Mouse (Mus musculus) neural tube, embryonic 13.5 days (tissue): ENCODE data around the gene Akap8l. TPM values are rescaled to one million over a fixed set of nuclear protein-coding genes. Genes with fewer than 3 reads are reported as not detected.

Experiments used
- ATAC-seq: fragments of 200-750 bp; cut with Nextera tagmentation; 2 replicates; pipeline ENCODE4 v1.8.0; 2017; ENCODE audit warnings: low read depth, mild to moderate bottlenecking, moderate TSS enrichment, moderate library complexity
- H3K27ac ChIP-seq: fragments of 300-500 bp; sonication (generic); replicated peaks from 2 replicates; pipeline ENCODE4 v1.5.1; 2015; ENCODE audit warnings: moderate library complexity, mild to moderate bottlenecking, inconsistent platforms
- H3K27me3 ChIP-seq: fragments of 300-500 bp; sonication (generic); 2 replicates; pipeline ENCODE4 v1.6.1; 2015; ENCODE audit warnings: mild to moderate bottlenecking, inconsistent platforms
- H3K36me3 ChIP-seq: fragments of 300-500 bp; sonication (generic); 2 replicates; pipeline ENCODE4 v1.6.1; 2015; ENCODE audit warnings: mild to moderate bottlenecking, inconsistent platforms
- H3K4me1 ChIP-seq: fragments of 300-500 bp; sonication (generic); replicated peaks from 2 replicates; pipeline ENCODE4 v1.6.1; 2015; ENCODE audit warnings: inconsistent platforms
- H3K4me2 ChIP-seq: fragments of 300-500 bp; sonication (generic); 2 replicates; pipeline ENCODE4 v1.6.1; 2015; ENCODE audit warnings: inconsistent platforms, mild to moderate bottlenecking, moderate library complexity
- H3K4me3 ChIP-seq: fragments of 300-500 bp; sonication (generic); 2 replicates; pipeline ENCODE4 v1.5.1; 2015; ENCODE audit warnings: mild to moderate bottlenecking, inconsistent platforms
- H3K9ac ChIP-seq: fragments of 300-500 bp; sonication (generic); 2 replicates; pipeline ENCODE4 v1.6.1; 2015; ENCODE audit warnings: moderate library complexity, mild to moderate bottlenecking, inconsistent platforms
- H3K9me3 ChIP-seq: fragments of 300-500 bp; sonication (generic); 2 replicates; pipeline ENCODE4 v1.6.1; 2016; ENCODE audit warnings: inconsistent platforms
- WGBS: fragments of 180-500 bp; shearing (Covaris S2); methylation state at CpG from one replicate; pipeline ENCODE4 v1.1.7; 2015; 5-methylcytosine and 5-hydroxymethylcytosine counted together
- microRNA-seq: library from miRNA; unstranded; fragments of <30 nt; microRNA quantifications from one replicate; pipeline ENCODE4, GENCODE M21; 2016
- polyA plus RNA-seq: library from polyadenylated mRNA; unstranded; fragments of >200 nt; fragmentation: Nextera tagmentation; extraction: Ambion mirVana; gene quantifications from 2 replicates; pipeline ENCODE4 v1.2.1, GENCODE M21; 2015

Gene Akap8l
- polyA plus RNA-seq, 1 experiment from 2014 or later: 153 TPM

- Histone ChIP-seq H3K4me1 (peaks cover 37% of the 10 kb centered on the region), H3K4me2 (no peak overlapping the region), H3K9me3 (no peaks in the 10 kb centered on the region), H3K4me3 (no peak overlapping the region), H3K27me3 (no peaks in the 10 kb centered on the region), H3K36me3 (no peaks in the 10 kb centered on the region), H3K9ac (no peak overlapping the region), H3K27ac (no peak overlapping the region)
- no peak for ATAC-seq
- WGBS: 91% methylated on average over 3 of the region's 3 CpGs
These were observed 69.8 kb downstream of the Akap8l start for GRCm38 (mm10) chr17:32280575-32280974.

GRCm38 (mm10) chr17:32277201-32277600 lies 73.2 kb downstream of the Akap8l start:
- Histone ChIP-seq H3K36me3 (no peaks in the 10 kb centered on the region), H3K27me3 (no peaks in the 10 kb centered on the region), H3K4me1 (peaks cover 19% of the 10 kb centered on the region), H3K9ac (no peak overlapping the region), H3K27ac (no peak overlapping the region), H3K4me2 (no peak overlapping the region), H3K4me3 (no peak overlapping the region), H3K9me3 (no peaks in the 10 kb centered on the region)
- WGBS: 92% methylated on average over 1 of the region's 1 CpGs
- ATAC-seq: no peak

GRCm38 (mm10) chr17:32275568-32275967 lies 74.8 kb downstream of the Akap8l start:
- H3K9ac ChIP-seq: no peak overlapping the region
- H3K27ac ChIP-seq: no peak overlapping the region
- no peak overlapping the region for H3K4me2 ChIP-seq
- H3K9me3 ChIP-seq: no peaks in the 10 kb centered on the region
- H3K36me3 ChIP-seq: no peaks in the 10 kb centered on the region
- no peak overlapping the region for H3K4me3 ChIP-seq
- WGBS: 88% methylated on average over 3 of the region's 3 CpGs
- H3K4me1 ChIP-seq: peaks cover 11% of the 10 kb centered on the region
- no peak for ATAC-seq
- no peaks in the 10 kb centered on the region for H3K27me3 ChIP-seq

Small RNA genes within 50 kb of the gene (microRNA-seq; reads per million reads assigned to microRNA genes)
- gene Gm22201: not detected

Other genes with a start within 250 kb of the Akap8l start
- gene Notch3, start 183.8 kb downstream of the Akap8l start, polyA plus RNA-seq: 7.6 and 9.0 TPM in 2 replicates
- 0.20 TPM in 1 of 2 replicates, not detected in the other for gene Ephx3, start 161.1 kb downstream of the Akap8l start, polyA plus RNA-seq
- 87.7 and 101 TPM in 2 replicates for gene Brd4, start 65.9 kb downstream of the Akap8l start, polyA plus RNA-seq
- 95.9 and 104 TPM in 2 replicates for gene Akap8, start 29.4 kb downstream of the Akap8l start, polyA plus RNA-seq
- gene Wiz, start 38.8 kb upstream of the Akap8l start, polyA plus RNA-seq: 33.2 and 39.8 TPM in 2 replicates
- gene Rasal3, start 53.0 kb upstream of the Akap8l start, polyA plus RNA-seq: 0.54 and 0.71 TPM in 2 replicates
- gene Pglyrp2, start 73.6 kb upstream of the Akap8l start, polyA plus RNA-seq: not detected in 2 replicates
- 0.45 and 0.55 TPM in 2 replicates for gene Cyp4f39, start 102.1 kb upstream of the Akap8l start, polyA plus RNA-seq
- 11.5 and 12.1 TPM in 2 replicates for gene Cyp4f17, start 155.4 kb upstream of the Akap8l start, polyA plus RNA-seq
- gene Cyp4f16, start 186.0 kb upstream of the Akap8l start, polyA plus RNA-seq: 25.2 and 28.4 TPM in 2 replicates